Mouse (Mus musculus) bone marrow macrophage, adult 2 months (primary cell): ENCODE measurements around the gene Nt5c3b. TPM values are rescaled to one million over a fixed set of nuclear protein-coding genes. Genes with fewer than 3 reads are reported as not detected.
A peak's percentile ranks its signal among the peaks of the same experiment; 100 is the strongest.

Experiments used
- H3K27ac ChIP-seq: 2 replicates; pipeline ENCODE4 v1.5.1; 2012; ENCODE audit warnings: low read depth, low read length; ENCODE audit not compliant: insufficient read depth
- H3K4me1 ChIP-seq: 2 replicates; pipeline ENCODE4 v1.6.1; 2012; ENCODE audit warnings: low read length; ENCODE audit not compliant: control insufficient read depth, insufficient read depth
- H3K4me3 ChIP-seq: 2 replicates; pipeline ENCODE4 v1.5.1; 2012; ENCODE audit warnings: mild to moderate bottlenecking, low read length, moderate library complexity; ENCODE audit not compliant: insufficient read depth
- CTCF ChIP-seq: IDR thresholded peaks from 2 replicates; pipeline ENCODE4 v1.5.1; 2012; ENCODE audit warnings: low read depth, mild to moderate bottlenecking, low read length, moderate library complexity
- POLR2A ChIP-seq: IDR thresholded peaks from 2 replicates; pipeline ENCODE4 v1.6.1; 2012; ENCODE audit warnings: mild to moderate bottlenecking, low read depth, low read length, borderline replicate concordance
- polyA plus RNA-seq: library from polyadenylated mRNA; stranded (reverse); fragments of >200 nt; gene quantifications from 2 replicates; pipeline ENCODE4 v1.2.4, GENCODE M21; 2012; ENCODE audit not compliant: missing spikeins, insufficient read depth, insufficient read length

Gene Nt5c3b
- polyA plus RNA-seq, 1 experiment = 17.6 TPM

GRCm38 (mm10) chr11:100430052-100430451, 11.6 kb downstream of the Nt5c3b start:
- Histone ChIP-seq H3K4me3 (no peak overlapping the region), H3K4me1 (peaks cover 6% of the 10 kb centered on the region), H3K27ac (no peak overlapping the region)
- no peak for TF ChIP-seq CTCF
- TF ChIP-seq POLR2A = no peak

GRCm38 (mm10) chr11:100428612-100429199, 12.9 kb downstream of the Nt5c3b start:
- Histone ChIP-seq H3K4me3 (no peak overlapping the region), H3K4me1 (peaks cover 4% of the 10 kb centered on the region), H3K27ac (no peak overlapping the region)
- TF ChIP-seq POLR2A = no peak
- TF ChIP-seq CTCF = no peak

- no peak overlapping the region for H3K27ac ChIP-seq
- H3K4me3 ChIP-seq = no peak overlapping the region
- H3K4me1 ChIP-seq = peaks cover 4% of the 10 kb centered on the region
- TF ChIP-seq POLR2A (no peak), CTCF (no peak)
Observed at GRCm38 (mm10) chr11:100426820-100427219, 14.8 kb downstream of the Nt5c3b start.

GRCm38 (mm10) chr11:100425851-100426250, 15.8 kb downstream of the Nt5c3b start:
- no peak for TF ChIP-seq CTCF
- no peak for TF ChIP-seq POLR2A

GRCm38 (mm10) chr11:100423836-100424235, 17.8 kb downstream of the Nt5c3b start:
- H3K4me3 ChIP-seq = no peak overlapping the region
- peaks cover 4% of the 10 kb centered on the region for H3K4me1 ChIP-seq
- no peak for TF ChIP-seq POLR2A
- TF ChIP-seq CTCF = no peak
- H3K27ac ChIP-seq = no peak overlapping the region

More at GRCm38 (mm10) chr11:100425851-100426250, 15.8 kb downstream of the Nt5c3b start:
- Histone ChIP-seq H3K27ac (no peak overlapping the region), H3K4me1 (peaks cover 4% of the 10 kb centered on the region), H3K4me3 (no peak overlapping the region)

- Histone ChIP-seq H3K4me3 (no peak overlapping the region), H3K4me1 (no peaks in the 10 kb centered on the region; the same call in 1 of the 2 replicates), H3K27ac (no peak overlapping the region)
- TF ChIP-seq CTCF (no peak), POLR2A (no peak)
Observed at GRCm38 (mm10) chr11:100421537-100421936, 20.1 kb downstream of the Nt5c3b start.

- Histone ChIP-seq H3K4me3 (peak within 1 kb of the TSS; percentile 56), H3K27ac (no peak within 1 kb of the TSS), H3K4me1 (no peaks in the 10 kb centered on the region)
- no peak for TF ChIP-seq POLR2A
Observed at GRCm38 (mm10) chr11:100414914-100415822, 26.4 kb downstream of the Nt5c3b start, which contains the start of gene Fkbp10. TSS of gene Fkbp10 (plus strand) at chr11:100415697.

GRCm38 (mm10) chr11:100414021-100414913, 27.3 kb downstream of the Nt5c3b start, which contains the start of gene P3h4:
TSS of gene P3h4 (minus strand) at chr11:100414836.
- H3K4me3 ChIP-seq = peak within 1 kb of the TSS; percentile 56
- no peak within 1 kb of the TSS for H3K27ac ChIP-seq

GRCm38 (mm10) chr11:100413541-100413940, 28.1 kb downstream of the Nt5c3b start:
- TF ChIP-seq POLR2A = no peak
- no peak for TF ChIP-seq CTCF
- H3K27ac ChIP-seq = no peak overlapping the region
- no peak overlapping the region for H3K4me3 ChIP-seq
- H3K4me1 ChIP-seq = no peaks in the 10 kb centered on the region

More at GRCm38 (mm10) chr11:100414021-100414913, 27.3 kb downstream of the Nt5c3b start, which contains the start of gene P3h4:
- no peak for TF ChIP-seq CTCF
- no peak for TF ChIP-seq POLR2A
- no peaks in the 10 kb centered on the region for H3K4me1 ChIP-seq
